Comparison of ENCODE assay signal across 10 mouse cellular contexts in the genomic region with DNA sequence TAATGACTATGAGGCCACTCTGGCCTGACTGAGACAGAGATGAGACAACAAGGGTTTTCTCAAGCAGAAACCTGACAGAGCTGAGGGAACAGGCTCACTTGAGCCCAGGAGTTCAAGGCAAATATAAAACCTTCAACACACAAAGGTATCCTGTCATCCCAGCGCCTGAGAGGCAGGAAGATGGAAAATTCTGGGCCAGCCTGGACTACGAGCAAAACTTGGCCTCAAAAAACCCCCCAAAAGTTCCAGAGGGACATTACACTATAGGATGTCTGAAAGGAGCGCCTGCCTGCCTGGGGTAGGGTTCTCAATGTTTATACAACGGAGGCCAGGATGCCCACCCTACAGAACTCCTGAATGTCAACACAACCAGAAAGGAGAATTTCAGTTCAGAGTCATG. TPM values are rescaled to one million over a fixed set of nuclear protein-coding genes. Genes with fewer than 3 reads are reported as not detected.
DNase-seq lines count a peak whose midpoint lies in the region; ATAC-seq and TF ChIP-seq lines count a peak whose summit lies in the region.
"Had no signal": no experiment of that assay in that cellular context is flagged by ENCODE, and none has a peak within 500 bp of the region (broad histone marks: within the 10 kb centered on the region; RNA-seq: fewer than 3 reads in every experiment).

No protein-coding gene starts in this region.

- H3ac ChIP-seq in myocyte (ENCODE audit: control insufficient read depth, insufficient read length) = peak overlapping the region; percentile 4

- peak overlapping the region; percentile 97 for H3K4me3 ChIP-seq in kidney, postnatal 0 days (replicated peaks; ENCODE audit: low read depth, low read length)
- H3K4me3 ChIP-seq in embryonic facial prominence, embryonic 13.5 days = peak overlapping the region; percentile 89
- H3K4me3 ChIP-seq in myocyte = peak overlapping the region; percentile 80

- H3K4me1 ChIP-seq in kidney, postnatal 0 days (replicated peaks; ENCODE audit: insufficient read depth, low read length) = peaks cover 19% of the 10 kb centered on the region
- H3K4me1 ChIP-seq in embryonic facial prominence, embryonic 13.5 days = peaks cover 36% of the 10 kb centered on the region

- H3K4me2 ChIP-seq in kidney, postnatal 0 days (ENCODE audit: low read length) = peak overlapping the region; percentile 64
- H3K4me2 ChIP-seq in embryonic facial prominence, embryonic 13.5 days = peak overlapping the region; percentile 63
- peak overlapping the region; percentile 91 for H3K4me2 ChIP-seq in myocyte (ENCODE audit: low read depth)

- DNase-seq in kidney, postnatal 0 days (ENCODE audit: low spot score) = no peak
- DNase-seq in kidney, adult 8-10 months = no peak
- peak; percentile 53 for DNase-seq in induced T-regulatory cell, adult 2 months (ENCODE audit: low read depth)
- no peak for DNase-seq in urinary bladder, adult 18-20 months (ENCODE audit: low spot score in 2 of 2)
- DNase-seq in gastrocnemius, postnatal 36 days = no peak
- DNase-seq in embryo, embryonic 9.5 days (ENCODE audit: extremely low spot score) = no peak
- DNase-seq: kidney, postnatal 10 days; thymus, postnatal 14 days had no signal

- WGBS in kidney, postnatal 0 days = 58% methylated on average over 4 of the region's 4 CpGs
- 76% methylated on average over 4 of the region's 4 CpGs for WGBS in embryonic facial prominence, embryonic 13.5 days

- intact Hi-C loops in gastrocnemius, postnatal 36 days (cut with DNase I) = loop anchor here (5.0 kb wide), 1 partner anchor 37 kb away; no protein-coding TSS in a partner anchor

- H3K27ac ChIP-seq in kidney, postnatal 0 days = no peak overlapping the region
- no peak overlapping the region; the same call in 1 of the 2 replicates for H3K27ac ChIP-seq in embryonic facial prominence, embryonic 13.5 days

- peaks cover 59% of the 10 kb centered on the region for H3K79me2 ChIP-seq in myocyte (ENCODE audit: control insufficient read depth, insufficient read depth)

- H3K9me3 ChIP-seq in kidney, postnatal 0 days (replicated peaks; ENCODE audit: low read length) = no peaks in the 10 kb centered on the region
- no peaks in the 10 kb centered on the region for H3K9me3 ChIP-seq in embryonic facial prominence, embryonic 13.5 days

- no peaks in the 10 kb centered on the region for H3K27me3 ChIP-seq in kidney, postnatal 0 days (ENCODE audit: insufficient read depth, low read length)
- H3K27me3 ChIP-seq in embryonic facial prominence, embryonic 13.5 days = no peaks in the 10 kb centered on the region
- no peaks in the 10 kb centered on the region for H3K27me3 ChIP-seq in myocyte (ENCODE audit: control insufficient read depth, insufficient read depth, insufficient read length)

- no peak for ATAC-seq in kidney, postnatal 0 days (replicated peaks; ENCODE audit: low FRiP score, low read depth)
- ATAC-seq in embryonic facial prominence, embryonic 13.5 days (ENCODE audit: insufficient number of reproducible peaks, insufficient read depth, low FRiP score, low TSS enrichment, low read depth) = no peak

- TF ChIP-seq CTCF in kidney, postnatal 0 days (IDR thresholded peaks at IDR 0.05; ENCODE audit: low read depth) = no peak

- no peak for TF ChIP-seq POLR2A in myocyte (IDR thresholded peaks at IDR 0.05; ENCODE audit: insufficient read length, low read depth)

- H3K9ac ChIP-seq in kidney, postnatal 0 days (ENCODE audit: low read depth, low read length) = peak overlapping the region; percentile 97; the same call in 1 of the 2 replicates
- peak overlapping the region; percentile 95 for H3K9ac ChIP-seq in embryonic facial prominence, embryonic 13.5 days

- peaks cover 9% of the 10 kb centered on the region; the same call in 1 of the 2 replicates for H3K36me3 ChIP-seq in kidney, postnatal 0 days (ENCODE audit: insufficient read depth, low read length)
- peaks cover 34% of the 10 kb centered on the region for H3K36me3 ChIP-seq in embryonic facial prominence, embryonic 13.5 days
- H3K36me3 ChIP-seq in myocyte (ENCODE audit: control insufficient read depth, insufficient read depth) = peaks cover 3% of the 10 kb centered on the region

TF ChIP-seq in myocyte, 11 proteins besides CTCF, POLR2A, EP300 and RAD21:
- TF ChIP-seq MYOG (IDR thresholded peaks at IDR 0.05; ENCODE audit: control insufficient read depth in 1 of 3, insufficient read depth in 1 of 3, insufficient read length in 2 of 3, low read depth in 2 of 3) = no peak
- no peak for TF ChIP-seq REST (IDR thresholded peaks at IDR 0.05; ENCODE audit: insufficient read depth, insufficient read length)
- TF ChIP-seq TCF3 (IDR thresholded peaks at IDR 0.05; ENCODE audit: insufficient read length, low read depth) = no peak
- no peak for TF ChIP-seq E2F4 (IDR thresholded peaks at IDR 0.05; ENCODE audit: insufficient read depth)
- TF ChIP-seq CEBPB (IDR thresholded peaks at IDR 0.05; ENCODE audit: insufficient read depth, poor library complexity, severe bottlenecking) = no peak
- no peak for TF ChIP-seq USF1 (IDR thresholded peaks at IDR 0.05; ENCODE audit: low read depth)
- TF ChIP-seq MYOD1 (IDR thresholded peaks at IDR 0.05; ENCODE audit: control insufficient read depth in 1 of 3, insufficient read length in 2 of 3, low read depth in 2 of 3) = no peak
- TF ChIP-seq MAX (IDR thresholded peaks at IDR 0.05; ENCODE audit: low read depth) = no peak
- no peak for TF ChIP-seq SRF (IDR thresholded peaks at IDR 0.05; ENCODE audit: control insufficient read depth, insufficient read length, low read depth)
- no peak for TF ChIP-seq POLR2AphosphoS2 (IDR thresholded peaks at IDR 0.05; ENCODE audit: insufficient read length, low read depth)
- no peak for TF ChIP-seq TCF12 (IDR thresholded peaks at IDR 0.05; ENCODE audit: insufficient read depth, poor library complexity, severe bottlenecking)

RNA-seq across cellular contexts. Expression of a gene that starts 1.2 kb away (rescaled TPM):
- polyA plus RNA-seq in kidney, postnatal 0 days (2015; fragmentation: Nextera tagmentation; extraction: Ambion mirVana) = 115 and 129 TPM in 2 replicates
- 175 and 185 TPM in 2 replicates for polyA plus RNA-seq in embryonic facial prominence, embryonic 13.5 days (2015; fragmentation: Nextera tagmentation; extraction: Ambion mirVana)
- polyA plus RNA-seq in myocyte (2012; fragmentation: generic; extraction: Trizol) = 66.9 TPM
- 10 to 100 TPM in 1 of 2 experiments, 1 to 10 TPM in 1; 9.9 to 10.6 TPM for total RNA-seq in gastrocnemius, postnatal 36 days (2021)

RNA-seq across cellular contexts. Expression of a gene that starts 5.0 kb away (rescaled TPM):
- polyA plus RNA-seq in kidney, postnatal 0 days (2015; fragmentation: Nextera tagmentation; extraction: Ambion mirVana) = 11.1 and 11.2 TPM in 2 replicates
- 25.8 and 34.8 TPM in 2 replicates for polyA plus RNA-seq in embryonic facial prominence, embryonic 13.5 days (2015; fragmentation: Nextera tagmentation; extraction: Ambion mirVana)
- 8.0 TPM for polyA plus RNA-seq in myocyte (2012; fragmentation: generic; extraction: Trizol)
- 1 to 10 TPM; 1.3 to 1.4 TPM for total RNA-seq in gastrocnemius, postnatal 36 days (2021)

RNA-seq across cellular contexts. Expression of a gene that starts 29.7 kb away (rescaled TPM):
- 75.6 and 83.9 TPM in 2 replicates for polyA plus RNA-seq in kidney, postnatal 0 days (2015; fragmentation: Nextera tagmentation; extraction: Ambion mirVana)
- 132 and 134 TPM in 2 replicates for polyA plus RNA-seq in embryonic facial prominence, embryonic 13.5 days (2015; fragmentation: Nextera tagmentation; extraction: Ambion mirVana)
- polyA plus RNA-seq in myocyte (2012; fragmentation: generic; extraction: Trizol) = 92.1 TPM
- 10 to 100 TPM; 40.6 to 50.2 TPM for total RNA-seq in gastrocnemius, postnatal 36 days (2021)

RNA-seq across cellular contexts. Expression of a gene that starts 29.8 kb away (rescaled TPM):
- polyA plus RNA-seq in kidney, postnatal 0 days (2015; fragmentation: Nextera tagmentation; extraction: Ambion mirVana) = 21.8 and 22.0 TPM in 2 replicates
- polyA plus RNA-seq in embryonic facial prominence, embryonic 13.5 days (2015; fragmentation: Nextera tagmentation; extraction: Ambion mirVana) = 10.2 TPM in 2 replicates
- 0.46 TPM for polyA plus RNA-seq in myocyte (2012; fragmentation: generic; extraction: Trizol)
- 1 to 10 TPM; 2.5 to 3.0 TPM for total RNA-seq in gastrocnemius, postnatal 36 days (2021)

RNA-seq across cellular contexts. Expression of a gene that starts 39.6 kb away (rescaled TPM):
- polyA plus RNA-seq in kidney, postnatal 0 days (2015; fragmentation: Nextera tagmentation; extraction: Ambion mirVana) = 54.4 and 56.0 TPM in 2 replicates
- 47.6 and 51.2 TPM in 2 replicates for polyA plus RNA-seq in embryonic facial prominence, embryonic 13.5 days (2015; fragmentation: Nextera tagmentation; extraction: Ambion mirVana)
- 54.3 TPM for polyA plus RNA-seq in myocyte (2012; fragmentation: generic; extraction: Trizol)
- total RNA-seq in gastrocnemius, postnatal 36 days (2021) = 10 to 100 TPM; 47.7 to 50.9 TPM
